Mouse (Mus musculus): ENCODE results near the gene Dffa. TPM values are rescaled to one million over a fixed set of nuclear protein-coding genes. Genes with fewer than 3 reads are reported as not detected.

Dffa gene
- total RNA-seq, 2 experiments from 2014 or later, result 47.8 to 54.2 TPM

- no peak overlapping the region for H3K4me3 ChIP-seq
- H3K27ac ChIP-seq, result no peak overlapping the region
- TF ChIP-seq CTCF (conservative IDR thresholded peaks at IDR 0.05), result peak; percentile 98; the same call in 1 of the 2 replicates
- peak; percentile 85 to 88 for DNase-seq (ENCODE audit: low spot score in 2 of 2)
Observed at GRCm38 (mm10) chr4:149144459-149144858, 40.5 kb downstream of the Dffa start.

DNA sequence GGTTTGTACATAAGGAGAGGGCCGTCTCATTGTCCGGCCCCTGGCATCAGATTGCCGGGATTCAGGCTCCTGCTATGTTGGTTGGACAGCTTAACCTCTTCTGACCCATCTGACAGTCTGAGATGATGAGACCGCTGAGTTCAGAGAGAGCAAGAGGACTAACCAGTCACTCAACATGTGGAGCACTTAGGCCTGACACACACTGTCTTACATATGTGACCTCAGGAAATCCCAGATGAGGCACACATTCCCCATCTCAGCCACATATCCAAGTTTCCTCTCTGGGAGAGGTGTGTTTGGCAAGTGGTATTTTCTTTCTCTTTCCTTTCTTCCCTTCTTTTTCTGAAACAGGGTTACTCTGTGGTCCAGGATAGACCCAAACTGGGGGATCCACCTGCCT lies 41.2 kb downstream of the Dffa start:
- no peak overlapping the region for H3K27ac ChIP-seq
- TF ChIP-seq CTCF (conservative IDR thresholded peaks at IDR 0.05), result no peak
- DNase-seq (ENCODE audit: low spot score in 2 of 2), result no peak
- H3K4me3 ChIP-seq, result no peak overlapping the region

GRCm38 (mm10) chr4:149147528-149147927 lies 43.6 kb downstream of the Dffa start:
- no peak for TF ChIP-seq CTCF (conservative IDR thresholded peaks at IDR 0.05)
- H3K27ac ChIP-seq, result no peak overlapping the region
- no peak overlapping the region for H3K4me3 ChIP-seq
- no peak for DNase-seq (ENCODE audit: low spot score in 2 of 2)

GRCm38 (mm10) chr4:149148084-149148483 lies 44.1 kb downstream of the Dffa start:
- Histone ChIP-seq H3K27ac (no peak overlapping the region), H3K4me3 (no peak overlapping the region)
- DNase-seq (ENCODE audit: low spot score in 2 of 2), result no peak
- no peak for TF ChIP-seq CTCF (conservative IDR thresholded peaks at IDR 0.05)

DNA sequence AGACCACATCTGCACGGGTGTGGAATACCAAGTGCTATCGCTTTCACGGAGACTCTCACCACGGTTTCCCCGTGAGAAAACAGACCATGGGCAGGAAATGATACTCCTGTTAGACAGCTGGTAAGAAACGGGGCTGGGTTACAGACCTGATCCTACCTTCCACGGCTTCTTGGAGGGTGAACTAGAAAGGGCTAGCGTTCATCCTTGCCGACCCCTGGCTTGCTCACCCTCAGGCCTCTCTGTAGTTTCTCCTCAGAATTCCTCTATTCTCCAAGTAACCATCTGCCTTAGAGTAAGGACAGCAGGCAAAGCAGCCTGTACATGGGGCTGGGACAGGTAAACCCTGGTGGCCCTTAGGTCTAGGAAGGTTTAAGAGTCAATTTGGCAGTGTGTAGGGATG lies 45.2 kb downstream of the Dffa start:
- Histone ChIP-seq H3K27ac (no peak overlapping the region), H3K4me3 (no peak overlapping the region)
- no peak for DNase-seq (ENCODE audit: low spot score in 2 of 2)
- TF ChIP-seq CTCF (conservative IDR thresholded peaks at IDR 0.05), result no peak

DNA sequence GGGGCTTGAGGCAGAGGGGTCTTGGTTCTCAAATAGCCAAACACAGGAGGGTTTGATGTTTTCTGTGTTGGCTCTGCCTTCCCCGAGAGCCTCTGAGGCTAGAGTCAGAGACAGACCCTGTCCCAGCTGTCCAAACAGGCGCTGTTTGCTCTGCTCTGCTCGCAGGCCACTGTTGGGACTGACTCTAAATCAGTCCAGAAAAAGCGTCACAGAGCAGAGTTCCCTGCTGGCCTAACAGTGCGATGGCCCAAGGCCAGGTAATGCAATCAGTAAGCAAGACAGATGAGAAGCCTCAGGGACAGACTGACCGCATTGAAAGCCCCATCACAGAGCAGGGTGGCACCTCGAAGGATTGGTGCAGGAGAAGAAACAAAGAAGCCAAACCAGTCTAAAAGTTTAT lies 45.7 kb downstream of the Dffa start:
- TF ChIP-seq CTCF (conservative IDR thresholded peaks at IDR 0.05), result no peak
- no peak for DNase-seq (ENCODE audit: low spot score in 2 of 2)
- Histone ChIP-seq H3K4me3 (no peak overlapping the region), H3K27ac (no peak overlapping the region)

GRCm38 (mm10) chr4:149150256-149150655 lies 46.3 kb downstream of the Dffa start:
- Histone ChIP-seq H3K27ac (no peak overlapping the region), H3K4me3 (no peak overlapping the region)
- no peak for TF ChIP-seq CTCF (conservative IDR thresholded peaks at IDR 0.05)
- DNase-seq (ENCODE audit: low spot score in 2 of 2), result no peak

GRCm38 (mm10) chr4:149150721-149151120 lies 46.8 kb downstream of the Dffa start:
- no peak overlapping the region for H3K4me3 ChIP-seq
- DNase-seq (ENCODE audit: low spot score in 2 of 2), result no peak
- H3K27ac ChIP-seq, result no peak overlapping the region
- no peak for TF ChIP-seq CTCF (conservative IDR thresholded peaks at IDR 0.05)

DNA sequence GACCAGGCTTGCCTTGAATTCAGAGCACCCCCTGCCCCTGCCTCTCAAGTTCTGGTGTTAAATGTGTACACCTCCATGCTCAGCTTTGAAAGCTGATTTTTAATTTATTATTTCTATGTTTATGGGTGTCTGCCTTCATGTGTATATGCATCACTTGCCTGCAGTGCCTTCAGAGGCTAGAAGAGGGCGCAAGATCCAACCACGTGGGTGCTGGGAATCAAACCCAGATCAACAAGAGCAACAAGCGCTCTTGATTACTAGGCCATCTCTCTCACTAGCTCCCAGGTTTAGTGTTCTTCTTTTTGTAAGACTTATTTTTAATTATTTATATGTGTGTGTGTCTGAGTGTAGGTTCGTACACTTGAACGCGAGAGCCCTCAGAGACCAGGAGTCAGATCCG lies 50.9 kb downstream of the Dffa start:
- Histone ChIP-seq H3K27ac (no peak overlapping the region), H3K4me3 (no peak overlapping the region)
- no peak for DNase-seq (ENCODE audit: low spot score in 2 of 2)
- no peak for TF ChIP-seq CTCF (conservative IDR thresholded peaks at IDR 0.05)

- H3K27ac ChIP-seq, result no peak overlapping the region
- no peak for TF ChIP-seq CTCF (conservative IDR thresholded peaks at IDR 0.05)
- no peak overlapping the region for H3K4me3 ChIP-seq
- no peak for DNase-seq (ENCODE audit: low spot score in 2 of 2)
Observed at GRCm38 (mm10) chr4:149155711-149156110, 51.8 kb downstream of the Dffa start.

DNA sequence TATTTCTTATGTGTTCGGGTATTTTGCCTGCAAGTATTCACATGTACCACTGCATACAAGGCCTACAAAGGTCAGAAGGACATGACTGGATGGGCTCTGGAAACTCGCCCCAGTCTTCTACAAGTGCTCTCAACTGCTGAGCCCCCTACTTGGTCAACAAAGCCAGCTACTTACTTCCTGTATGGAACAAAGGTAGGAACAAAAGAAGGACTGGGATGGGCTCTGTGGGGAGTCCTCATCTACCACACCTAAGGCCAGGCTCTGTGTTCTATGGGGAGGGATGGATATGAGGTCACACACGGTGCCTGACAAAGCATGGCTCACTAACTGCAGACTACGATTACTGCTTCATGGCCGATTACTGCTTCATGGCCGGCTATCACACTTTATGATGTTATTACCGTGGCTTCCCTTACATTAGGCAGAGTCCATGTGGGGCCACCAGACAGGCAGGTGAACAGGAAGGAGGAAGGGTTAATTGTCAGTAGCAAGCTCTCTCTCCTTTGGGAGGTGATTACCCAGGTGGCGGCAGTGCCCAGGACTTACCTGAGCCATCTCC lies 53.5 kb downstream of the Dffa start:
- TF ChIP-seq CTCF (conservative IDR thresholded peaks at IDR 0.05), result no peak
- no peak overlapping the region for H3K4me3 ChIP-seq
- H3K27ac ChIP-seq, result no peak overlapping the region
- DNase-seq (ENCODE audit: low spot score in 2 of 2), result no peak

- H3K27ac ChIP-seq, result no peak overlapping the region
- no peak overlapping the region for H3K4me3 ChIP-seq
- DNase-seq (ENCODE audit: low spot score in 2 of 2), result no peak
- no peak for TF ChIP-seq CTCF (conservative IDR thresholded peaks at IDR 0.05)
Observed at GRCm38 (mm10) chr4:149159203-149159602, 55.3 kb downstream of the Dffa start.

DNA sequence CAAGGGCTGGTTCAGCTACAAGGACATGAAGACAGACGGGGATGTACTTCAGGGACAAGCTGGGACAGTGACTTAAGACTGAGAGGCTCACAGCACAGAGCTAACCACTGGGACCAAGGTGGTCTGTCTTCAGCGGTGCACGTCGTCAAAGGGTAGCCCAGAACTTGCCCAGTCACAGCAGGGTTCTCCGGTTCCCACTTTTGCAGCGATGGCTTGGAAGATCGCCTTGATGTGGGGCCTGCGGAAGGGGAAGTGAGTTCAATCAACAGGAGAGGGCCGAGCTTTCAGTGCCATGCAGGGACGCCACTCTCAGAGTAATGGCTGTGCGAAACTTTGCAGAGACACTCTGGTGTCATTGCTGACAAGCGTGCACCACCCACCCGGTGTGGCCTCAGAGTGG lies 55.9 kb downstream of the Dffa start:
- no peak for TF ChIP-seq CTCF (conservative IDR thresholded peaks at IDR 0.05)
- Histone ChIP-seq H3K27ac (no peak overlapping the region), H3K4me3 (no peak overlapping the region)
- DNase-seq (ENCODE audit: low spot score in 2 of 2), result no peak

DNA sequence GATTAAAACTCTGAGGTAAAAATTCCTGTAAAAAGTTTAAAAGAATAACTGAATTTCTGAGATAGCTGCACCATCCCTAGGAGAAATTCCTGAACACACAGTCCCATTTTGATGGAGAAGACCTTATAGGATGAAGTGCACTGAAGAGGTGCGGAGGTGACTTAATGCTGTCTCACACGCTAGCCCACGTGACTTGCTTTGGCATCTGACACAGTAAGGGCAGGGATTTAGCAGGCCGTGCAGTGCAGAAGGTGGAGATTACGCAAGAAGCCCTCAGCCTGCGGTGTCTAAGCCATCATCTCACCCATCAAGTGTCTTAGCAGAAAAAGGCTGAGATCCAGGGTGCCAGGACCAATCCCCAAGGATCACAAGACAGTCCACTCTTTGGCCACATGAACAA lies 57.2 kb downstream of the Dffa start:
- no peak for DNase-seq (ENCODE audit: low spot score in 2 of 2)
- Histone ChIP-seq H3K4me3 (no peak overlapping the region), H3K27ac (no peak overlapping the region)
- no peak for TF ChIP-seq CTCF (conservative IDR thresholded peaks at IDR 0.05)

DNA sequence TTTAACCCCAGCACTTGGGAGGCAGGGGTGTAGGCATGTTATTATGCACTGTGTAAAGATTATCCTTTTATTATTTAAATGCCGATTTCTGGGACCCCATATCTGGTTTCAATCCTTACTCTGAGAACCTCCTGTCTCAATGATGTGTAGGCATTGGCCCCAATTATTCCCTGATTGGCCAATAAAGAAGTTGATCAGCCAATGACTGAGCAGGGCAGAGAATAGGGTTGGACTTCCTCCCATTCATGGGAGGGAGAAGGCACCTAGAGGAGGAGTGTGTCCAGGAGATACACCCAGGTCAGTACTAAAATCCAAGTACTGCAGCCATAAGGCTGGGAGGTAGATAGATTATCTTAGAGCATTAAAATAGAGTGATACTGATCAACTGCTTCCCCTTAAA lies 59.2 kb downstream of the Dffa start:
- TF ChIP-seq CTCF (conservative IDR thresholded peaks at IDR 0.05), result no peak
- no peak for DNase-seq (ENCODE audit: low spot score in 2 of 2)
- no peak overlapping the region for H3K27ac ChIP-seq

More for the DNA sequence above, 59.2 kb downstream of the Dffa start:
- H3K4me3 ChIP-seq, result no peak overlapping the region
